Mouse (Mus musculus) T-helper 17 cell (primary cell): ENCODE measurements around the gene Poc1b.

Experiments
- in situ Hi-C, 2 experiments: fragments of 300-600 bp; cut with MboI, MseI; formaldehyde crosslinking; loops; 1 replicate in 1 of 2; 2 replicates in 1 of 2; pipeline ENCODE4 v1.15.1; 2025; ENCODE audit warnings: high pct_unique_total_duplicates in 2 of 2

Poc1b gene

GRCm38 (mm10) chr10:99106703-99107631 lies at the start of gene Poc1b:
Gene Poc1b (plus strand): TSS chr10:99107036.
- in situ Hi-C loops, result no loop called here

- in situ Hi-C loops, result no loop called here
These were observed 46.2 kb upstream of the Poc1b start for GRCm38 (mm10) chr10:99060588-99060987.

DNA sequence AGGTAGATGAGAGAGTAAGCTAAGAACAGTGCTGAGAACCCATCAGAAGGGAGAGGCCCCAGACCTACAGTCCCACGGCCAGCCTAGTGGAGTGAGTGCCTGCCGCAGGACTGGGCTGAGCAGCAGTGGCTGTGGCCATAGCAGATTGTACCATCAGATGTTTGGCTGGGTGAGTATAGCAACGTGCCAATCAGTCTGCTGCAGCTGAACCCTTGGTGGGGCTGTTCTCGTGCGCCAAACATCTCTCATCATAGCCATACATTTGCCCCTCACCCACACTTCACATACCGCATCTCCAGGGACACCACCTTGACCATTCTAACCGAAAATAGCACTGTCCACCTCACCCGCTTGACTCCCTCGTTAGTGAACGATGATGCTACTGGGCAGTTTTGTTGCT lies 45.4 kb upstream of the Poc1b start:
- in situ Hi-C loops, result no loop called here

DNA sequence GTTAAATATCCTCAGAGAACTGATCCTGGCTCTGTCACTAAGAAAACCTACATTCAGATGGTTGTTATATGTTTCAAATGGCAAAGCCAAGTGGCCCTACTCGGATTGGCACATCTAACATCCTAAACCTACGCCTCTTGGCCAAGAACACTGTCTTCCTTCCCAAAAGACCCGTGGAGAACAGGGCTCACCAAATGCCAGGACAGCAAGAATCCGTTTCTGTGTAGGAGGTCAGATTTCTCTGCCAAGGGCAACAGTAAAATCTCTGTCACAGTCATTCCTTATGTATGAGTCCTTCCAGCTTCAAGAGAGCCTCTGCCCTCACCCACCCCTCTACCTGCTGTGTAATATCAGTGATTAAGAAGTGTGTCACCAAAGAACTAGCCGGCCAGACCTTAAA lies 44.3 kb upstream of the Poc1b start:
- in situ Hi-C loops, result no loop called here

DNA sequence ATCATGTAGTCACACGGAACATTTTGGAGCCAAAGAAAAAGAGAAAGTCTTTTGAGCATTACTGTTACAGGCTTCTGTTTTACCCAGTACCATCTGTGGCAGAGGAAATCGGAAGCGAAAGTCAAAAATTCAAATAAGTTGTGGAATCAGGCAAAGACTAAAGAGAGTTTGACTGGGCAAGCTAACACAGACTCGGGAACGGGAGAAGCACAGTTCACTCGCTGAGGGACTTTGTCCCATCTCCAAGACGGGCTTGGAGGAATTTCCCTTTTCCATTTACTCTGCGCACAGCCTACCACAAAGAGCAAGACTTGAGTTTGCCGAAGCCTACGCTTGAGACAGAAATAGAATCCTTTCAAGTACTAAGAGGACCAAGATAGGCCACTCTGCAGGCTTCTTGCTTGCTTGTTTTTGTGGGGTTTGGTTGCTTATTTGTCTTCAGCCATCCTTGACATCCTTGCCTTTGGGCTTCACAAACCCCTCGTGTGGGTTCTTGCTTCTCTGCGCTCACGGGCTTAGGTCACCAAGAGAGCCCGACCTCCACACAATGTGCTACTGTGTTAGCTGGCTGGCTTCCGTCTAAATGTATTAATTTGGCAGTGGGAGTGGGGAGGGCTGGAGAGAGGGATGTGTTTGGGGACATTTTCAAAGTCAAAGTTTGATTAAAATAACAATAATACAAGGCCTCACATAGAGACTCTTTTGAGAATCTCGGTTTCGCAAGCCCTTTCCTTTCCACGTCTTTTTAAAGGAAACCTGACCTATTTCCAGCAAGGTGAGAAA lies 30.5 kb upstream of the Poc1b start:
- in situ Hi-C loops, result loop anchor here (25.0 kb wide), 2 partner anchors 1339 to 1364 kb away; partner anchors contain the start of gene C030005K15Rik (in 1 of the 2)

DNA sequence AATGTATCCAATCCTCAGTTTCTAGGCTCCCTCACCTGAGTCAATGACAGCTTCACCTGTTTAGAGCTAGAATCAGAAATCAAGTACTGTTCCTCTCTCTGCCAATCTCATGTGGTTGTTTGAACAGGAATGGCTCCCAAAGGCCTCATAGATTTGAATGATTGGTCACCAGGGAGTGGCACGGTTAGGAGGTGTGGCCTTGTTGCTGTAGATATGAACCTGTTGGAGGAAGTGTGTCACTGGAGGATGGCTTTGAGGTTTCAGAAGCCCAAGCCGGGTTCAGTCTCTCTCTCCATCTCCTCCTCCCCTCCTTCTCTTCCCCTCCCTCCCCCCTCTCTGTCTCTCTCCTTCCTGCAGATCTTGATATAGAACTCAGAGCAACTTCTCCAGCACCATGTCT lies 28.2 kb upstream of the Poc1b start:
- in situ Hi-C loops, result loop anchor here (25.0 kb wide), 2 partner anchors 1341 to 1366 kb away; partner anchors contain the start of gene C030005K15Rik (in 1 of the 2)

- in situ Hi-C loops, result loop anchor here (5.0 to 25.0 kb wide), 3 partner anchors 589 to 1369 kb away; partner anchors contain the start of gene C030005K15Rik (in 1 of the 2)
These were observed 25.3 kb upstream of the Poc1b start for GRCm38 (mm10) chr10:99081569-99081990.

DNA sequence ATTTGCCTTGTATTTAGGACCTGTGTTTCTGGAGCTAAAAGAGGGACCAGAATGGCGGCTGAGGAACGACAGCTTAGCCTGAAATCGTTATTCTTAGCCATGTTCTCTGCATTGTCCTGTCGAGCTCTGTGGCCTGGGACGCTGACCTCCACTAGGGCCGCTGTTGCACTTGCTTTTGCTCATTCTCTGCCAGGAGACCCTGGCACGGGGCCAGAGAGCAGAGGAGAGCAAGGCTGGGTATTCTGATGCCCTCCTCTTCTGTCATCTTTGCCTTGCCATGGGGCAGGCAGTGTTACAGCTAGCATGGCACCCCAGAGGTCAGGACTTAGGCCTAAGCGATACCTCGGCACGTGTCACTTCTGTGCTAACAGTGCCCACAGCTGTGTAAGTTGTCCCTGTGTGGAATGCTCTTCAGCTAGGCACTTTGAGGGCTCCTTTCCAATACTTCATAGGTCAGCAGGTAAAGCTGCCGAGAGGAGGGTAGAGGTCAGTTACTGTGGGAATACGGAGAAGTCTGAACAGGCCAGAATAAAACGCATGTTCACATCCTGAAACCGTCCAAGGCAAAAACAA lies 23.3 kb upstream of the Poc1b start:
- in situ Hi-C loops, result loop anchor here (5.0 to 25.0 kb wide), 3 partner anchors 591 to 1371 kb away; partner anchors contain the start of gene C030005K15Rik (in 1 of the 2)

GRCm38 (mm10) chr10:99084397-99085239 lies 22.2 kb upstream of the Poc1b start:
- in situ Hi-C loops, result loop anchor here (5.0 to 25.0 kb wide), 3 partner anchors 592 to 1372 kb away; partner anchors contain the start of gene C030005K15Rik (in 1 of the 2)

DNA sequence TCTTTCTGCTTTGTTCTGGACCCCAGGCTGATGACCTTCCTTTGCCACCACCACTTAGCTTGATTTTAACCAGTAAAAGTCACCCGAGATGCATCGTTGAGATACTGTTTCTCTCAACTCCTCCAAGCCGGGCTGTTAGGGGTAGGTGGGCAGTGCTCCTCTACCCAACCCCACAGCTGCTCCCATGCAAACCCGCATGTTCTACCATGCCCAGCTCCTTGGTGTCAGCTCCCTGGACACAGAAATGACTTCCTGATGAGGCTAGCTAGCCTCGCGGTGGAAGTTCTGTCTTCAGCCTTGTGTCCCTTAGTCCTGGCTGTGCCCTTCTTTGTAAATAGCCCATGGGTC lies 21.6 kb upstream of the Poc1b start:
- in situ Hi-C loops, result loop anchor here (25.0 kb wide), 2 partner anchors 1348 to 1373 kb away; partner anchors contain the start of gene C030005K15Rik (in 1 of the 2)

DNA sequence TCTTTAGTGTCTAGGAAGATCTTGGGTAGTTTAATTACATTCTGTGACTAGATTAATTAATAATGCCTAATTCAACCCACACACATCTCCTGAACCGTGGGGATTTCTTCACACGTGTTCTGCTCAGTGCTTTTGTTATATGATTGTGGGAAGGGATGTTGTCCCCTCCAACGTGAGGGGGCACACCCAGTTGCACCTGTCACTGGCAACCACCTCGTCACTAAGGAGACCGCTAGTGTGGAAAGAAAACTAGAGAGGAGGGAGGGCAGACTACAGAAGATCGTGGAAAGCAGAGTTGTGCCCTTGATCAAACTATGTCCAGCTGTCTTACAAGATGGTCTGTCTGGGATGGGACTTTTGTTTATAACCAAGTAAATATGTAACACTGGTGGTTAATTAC lies 20.8 kb upstream of the Poc1b start:
- in situ Hi-C loops, result loop anchor here (25.0 kb wide), 2 partner anchors 1349 to 1374 kb away; partner anchors contain the start of gene C030005K15Rik (in 1 of the 2)

DNA sequence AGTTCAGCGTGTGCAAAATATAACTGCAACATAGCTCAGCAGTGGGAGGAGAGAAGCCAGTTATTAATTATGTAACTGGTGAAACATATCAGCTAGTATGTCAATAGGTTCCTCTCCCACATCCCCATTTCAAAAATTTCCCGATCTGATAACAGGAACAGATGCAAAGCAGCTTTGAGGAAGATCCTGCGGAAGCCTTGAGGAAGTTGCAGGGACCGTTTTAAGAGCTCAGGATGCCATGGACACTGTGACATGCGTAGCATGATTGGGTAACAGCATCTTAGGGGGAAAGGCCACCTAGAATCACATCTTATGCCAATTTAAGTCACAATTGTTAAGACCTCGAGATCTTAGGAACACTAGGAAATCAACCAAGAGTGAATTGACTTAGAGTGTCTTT lies 16.9 kb upstream of the Poc1b start:
- in situ Hi-C loops, result loop anchor here (5.0 to 25.0 kb wide), 3 partner anchors 598 to 1378 kb away; partner anchors contain the start of gene C030005K15Rik (in 1 of the 2)

DNA sequence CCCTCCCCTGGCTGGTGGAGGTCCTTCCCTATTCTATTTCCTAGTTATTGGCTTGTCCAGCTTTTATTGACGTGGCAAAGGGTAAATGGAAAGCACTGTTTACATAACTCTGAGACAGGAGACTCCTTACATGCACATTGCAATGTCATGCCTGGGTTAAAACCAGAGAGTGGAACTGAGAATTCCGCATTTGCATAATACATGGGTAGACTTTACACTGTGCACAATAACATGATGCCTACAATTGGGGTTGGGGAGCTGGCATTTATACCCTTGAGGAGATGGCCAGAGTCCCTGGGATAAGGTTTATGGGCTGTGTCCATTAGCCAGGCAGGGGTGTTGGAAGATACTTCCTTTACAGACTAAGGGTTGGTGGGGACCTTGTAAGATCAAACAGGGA lies 13.5 kb upstream of the Poc1b start:
- in situ Hi-C loops, result loop anchor here (5.0 to 25.0 kb wide), 3 partner anchors 601 to 1381 kb away; partner anchors contain the start of gene C030005K15Rik (in 1 of the 2)

DNA sequence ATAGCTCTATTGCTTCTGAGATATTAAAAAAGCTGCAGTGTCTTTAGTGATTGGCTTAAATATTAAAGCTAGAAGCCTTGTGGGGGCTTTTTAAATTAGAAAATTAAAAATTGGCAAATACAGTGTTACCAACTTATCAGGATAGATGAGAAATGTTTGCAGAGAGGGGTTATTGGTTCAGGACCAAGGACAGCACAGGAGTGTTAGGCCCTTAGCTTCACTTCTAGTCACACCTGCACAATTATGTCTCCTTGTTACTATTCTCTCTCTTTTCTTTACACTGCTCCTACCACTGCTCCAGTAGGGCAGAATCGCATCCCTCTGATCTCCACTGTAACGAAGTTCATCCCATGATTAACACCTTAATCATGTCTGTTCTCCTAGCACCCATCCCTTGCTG lies 11.7 kb upstream of the Poc1b start:
- in situ Hi-C loops, result loop anchor here (5.0 to 25.0 kb wide), 3 partner anchors 57 to 1383 kb away; partner anchors contain the start of gene C030005K15Rik (in 1 of the 2)

DNA sequence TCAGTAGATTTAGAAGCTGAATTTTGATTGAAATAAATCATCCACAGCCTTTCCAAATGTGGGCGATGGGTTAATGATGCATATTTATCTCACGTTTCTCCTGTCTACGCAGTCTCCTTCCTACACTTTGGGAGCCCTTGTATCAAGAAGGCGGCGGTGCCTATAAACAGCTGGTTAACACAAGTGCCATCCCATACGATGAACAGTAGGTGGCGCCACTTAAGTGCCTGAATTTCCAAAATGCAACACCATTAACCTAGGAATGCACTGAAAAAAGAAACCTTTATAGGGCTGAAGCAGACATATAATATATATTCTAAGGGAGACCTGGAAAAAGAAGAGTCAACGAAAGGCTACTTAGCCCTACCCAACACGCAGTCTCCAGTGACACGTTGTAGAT lies 9.5 kb upstream of the Poc1b start:
- in situ Hi-C loops, result loop anchor here (5.0 to 25.0 kb wide), 3 partner anchors 55 to 1385 kb away; partner anchors contain the start of gene C030005K15Rik (in 1 of the 2)

DNA sequence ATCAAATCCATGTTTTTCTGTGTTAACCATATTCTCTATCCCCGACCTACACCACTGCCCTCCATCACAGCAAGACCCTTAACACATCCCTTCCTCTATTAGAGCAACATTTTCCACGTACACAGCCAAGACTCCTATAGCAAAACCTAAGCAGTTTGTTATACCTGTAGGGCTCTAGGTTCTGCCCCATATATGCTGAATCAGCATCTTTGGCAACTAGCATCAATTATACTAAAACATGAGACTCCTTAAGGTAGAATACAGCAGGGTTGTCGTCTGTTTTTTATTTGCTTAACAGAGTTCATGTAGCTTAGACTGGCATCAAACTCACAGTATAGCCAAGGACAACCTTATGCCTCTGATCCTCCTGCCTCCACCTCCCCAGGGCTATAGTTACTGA lies 1.3 kb upstream of the Poc1b start:
- in situ Hi-C loops, result no loop called here

DNA sequence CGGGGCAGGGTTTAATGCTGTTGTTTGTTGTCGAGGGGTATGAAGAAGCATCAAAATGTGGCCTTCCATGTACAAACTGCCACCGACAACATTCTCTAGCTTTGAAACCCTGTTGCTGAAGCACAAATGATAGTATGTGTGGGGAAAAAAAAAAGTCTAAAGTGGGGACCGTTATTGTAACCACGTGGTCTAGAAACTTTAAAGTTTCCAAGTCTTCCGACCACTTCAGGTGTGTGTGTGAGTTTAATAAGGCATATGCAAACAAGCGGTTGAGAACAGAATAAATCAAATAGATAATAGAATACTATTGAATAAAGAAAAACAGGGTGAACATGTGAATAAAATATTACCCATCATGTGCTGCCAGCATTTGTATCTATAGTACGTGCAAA lies 529 bp upstream of the Poc1b start:
- in situ Hi-C loops, result no loop called here

DNA sequence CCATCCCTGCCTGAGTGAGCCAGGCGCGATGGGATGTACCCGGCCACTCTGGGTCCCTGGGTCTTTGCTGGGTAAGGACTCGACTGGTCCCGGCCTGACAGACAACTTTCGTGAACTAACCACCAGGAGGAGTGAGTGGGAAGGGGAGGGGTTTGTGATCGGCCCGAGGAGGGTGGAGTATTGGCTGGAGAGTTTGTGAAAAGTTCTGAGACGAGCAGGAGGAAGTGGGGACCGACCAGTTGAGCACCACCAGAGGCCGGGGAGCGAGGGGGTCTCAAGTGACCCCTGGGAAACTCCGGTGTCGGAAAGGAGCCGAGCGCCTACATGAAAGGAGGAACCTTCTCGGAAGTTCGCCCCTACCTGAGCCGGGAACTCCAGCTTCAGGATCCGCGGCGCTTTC lies 1.1 kb downstream of the Poc1b start, which contains the start of gene Galnt4:
Galnt4 (plus strand) TSS at position 196 of the 400 bp plus-strand sequence.
- in situ Hi-C loops, result no loop called here

DNA sequence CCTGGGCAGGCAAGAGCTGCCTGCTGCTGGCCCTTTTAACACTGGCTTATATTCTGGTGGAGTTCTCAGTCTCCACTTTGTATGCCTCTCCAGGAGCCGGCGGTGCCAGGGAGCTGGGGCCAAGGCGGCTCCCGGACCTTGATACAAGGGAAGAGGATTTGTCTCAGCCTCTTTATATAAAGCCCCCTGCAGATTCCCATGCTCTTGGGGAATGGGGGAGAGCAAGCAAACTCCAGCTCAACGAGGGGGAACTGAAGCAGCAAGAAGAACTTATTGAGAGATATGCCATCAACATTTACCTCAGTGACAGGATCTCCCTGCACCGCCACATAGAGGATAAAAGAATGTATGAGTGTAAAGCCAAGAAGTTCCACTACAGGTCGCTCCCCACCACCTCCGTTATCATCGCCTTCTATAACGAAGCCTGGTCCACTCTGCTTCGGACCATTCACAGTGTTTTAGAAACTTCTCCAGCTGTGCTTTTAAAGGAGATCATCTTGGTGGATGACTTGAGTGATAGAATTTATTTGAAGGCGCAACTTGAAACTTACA lies 1.7 kb downstream of the Poc1b start:
- in situ Hi-C loops, result no loop called here

DNA sequence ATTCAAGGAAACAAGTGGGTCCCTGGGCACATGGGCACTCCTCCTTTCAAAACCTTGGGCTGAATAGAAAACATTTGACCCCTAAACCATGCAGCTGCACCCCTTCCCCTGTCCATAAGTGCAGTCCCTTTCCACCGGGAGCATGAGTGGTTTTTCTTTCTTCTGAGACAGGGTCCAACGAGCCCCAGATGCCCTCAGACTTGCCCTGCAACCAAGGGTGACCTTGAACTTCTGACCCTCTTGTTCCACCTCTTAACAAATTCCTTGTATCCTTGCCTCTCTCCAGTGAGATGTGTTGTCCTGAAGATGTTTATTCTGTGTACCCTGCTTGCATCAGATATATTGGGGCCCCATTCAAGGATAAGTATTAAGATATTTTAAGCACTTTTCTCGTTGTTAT lies 6.7 kb downstream of the Poc1b start:
- in situ Hi-C loops, result no loop called here
